Mouse (Mus musculus): ENCODE results near the gene Sort1.
"Not testable (repeated sequence)": the region's sequence is repeated elsewhere in the genome, so short reads cannot be mapped to it uniquely, and the experiment has no call there.

Gene Sort1

DNA sequence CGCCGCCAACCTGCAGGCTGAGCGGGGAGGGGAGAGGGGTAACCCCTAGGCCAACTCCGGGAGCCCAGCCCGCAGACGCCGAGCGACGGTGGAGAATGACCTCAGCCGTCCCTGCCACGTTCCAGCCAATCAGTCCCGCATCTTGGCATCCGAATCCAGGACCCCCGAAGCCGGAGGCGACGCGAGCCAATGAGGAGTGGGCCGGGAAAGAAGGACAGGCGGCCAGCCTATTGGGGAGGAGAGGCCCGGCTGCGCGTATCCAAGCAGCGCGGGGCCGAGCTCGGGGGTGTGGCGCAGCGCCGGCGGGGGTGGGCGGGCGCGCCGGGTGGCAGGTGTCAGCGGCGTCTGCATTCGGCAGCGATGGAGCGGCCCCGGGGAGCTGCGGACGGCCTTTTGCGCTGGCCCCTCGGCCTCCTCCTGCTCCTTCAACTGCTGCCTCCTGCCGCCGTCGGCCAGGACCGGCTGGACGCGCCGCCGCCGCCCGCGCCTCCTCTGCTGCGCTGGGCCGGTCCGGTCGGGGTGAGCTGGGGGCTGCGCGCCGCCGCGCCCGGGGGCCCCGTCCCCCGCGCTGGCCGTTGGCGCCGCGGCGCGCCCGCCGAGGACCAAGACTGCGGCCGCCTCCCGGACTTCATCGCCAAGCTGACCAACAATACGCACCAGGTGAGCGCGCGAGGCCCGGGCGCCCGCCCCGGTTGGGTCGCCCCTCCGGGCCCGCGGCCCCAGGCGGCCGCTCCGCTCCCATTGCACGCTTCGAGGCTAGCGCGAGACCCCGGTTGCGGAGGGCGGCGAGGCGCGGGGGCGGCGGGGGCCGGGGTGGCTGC is at the start of gene Sort1:
Sort1 (plus strand) TSS at position 302 of the 821 bp plus-strand sequence.
- DNase-seq, result peak; percentile 90

DNA sequence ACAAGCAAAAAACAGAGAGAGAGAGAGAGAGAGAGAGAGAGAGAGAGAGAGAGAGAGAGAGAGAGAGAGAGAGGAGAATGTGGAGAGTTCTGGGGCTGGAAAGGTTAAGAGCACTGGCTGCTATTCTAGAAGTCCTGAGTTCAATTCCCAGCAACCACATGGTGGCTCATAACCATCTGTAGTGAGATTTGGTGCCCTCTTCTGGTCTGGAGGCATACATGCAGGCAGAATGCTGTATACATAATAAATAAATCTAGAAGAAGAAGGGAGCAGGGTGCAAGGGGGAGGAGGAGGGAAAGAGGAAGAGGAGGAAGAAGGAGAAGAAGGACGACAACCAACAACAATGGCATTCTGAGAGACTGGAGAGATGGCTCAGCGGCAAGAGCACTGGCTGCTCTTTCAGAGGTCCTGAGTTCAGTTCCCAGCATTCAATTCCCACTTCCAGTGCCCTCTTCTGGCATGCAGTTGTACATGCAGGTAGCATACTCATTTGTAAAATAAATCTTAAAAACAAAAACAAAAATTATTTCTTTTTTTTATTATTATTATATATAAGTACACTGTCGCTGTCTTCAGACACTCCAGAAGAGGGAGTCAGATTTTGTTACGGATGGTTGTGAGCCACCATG is 46.3 kb upstream of the Sort1 start:
- not testable (repeated sequence) for DNase-seq

DNA sequence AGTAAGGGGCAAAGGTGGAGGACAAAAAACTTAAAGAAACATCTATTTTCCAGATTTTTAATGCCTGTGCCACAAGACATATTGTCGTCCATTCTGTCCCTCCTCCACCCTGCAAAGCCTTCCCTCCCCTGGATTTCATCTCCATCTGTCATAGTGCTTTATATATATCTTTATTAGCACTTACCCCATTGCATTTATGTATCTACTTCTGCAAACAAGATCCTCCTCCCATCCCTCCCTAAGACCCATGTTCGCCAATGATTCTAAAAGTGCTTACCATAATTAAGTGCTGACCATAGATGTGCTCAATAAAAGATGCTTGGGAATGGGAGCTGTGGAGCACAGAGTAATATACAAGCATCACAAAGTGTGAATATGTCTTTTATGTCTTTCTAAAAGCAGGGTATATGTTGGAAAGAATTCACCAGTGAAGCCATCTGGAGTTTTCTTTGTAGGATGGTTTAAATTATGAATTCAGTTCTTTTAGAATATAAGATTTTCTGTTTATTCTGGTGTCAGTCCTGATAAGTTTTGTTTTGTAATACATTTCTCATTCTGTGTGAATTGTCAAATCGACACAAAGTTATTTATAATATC is 42.5 kb upstream of the Sort1 start:
- no peak for DNase-seq

DNA sequence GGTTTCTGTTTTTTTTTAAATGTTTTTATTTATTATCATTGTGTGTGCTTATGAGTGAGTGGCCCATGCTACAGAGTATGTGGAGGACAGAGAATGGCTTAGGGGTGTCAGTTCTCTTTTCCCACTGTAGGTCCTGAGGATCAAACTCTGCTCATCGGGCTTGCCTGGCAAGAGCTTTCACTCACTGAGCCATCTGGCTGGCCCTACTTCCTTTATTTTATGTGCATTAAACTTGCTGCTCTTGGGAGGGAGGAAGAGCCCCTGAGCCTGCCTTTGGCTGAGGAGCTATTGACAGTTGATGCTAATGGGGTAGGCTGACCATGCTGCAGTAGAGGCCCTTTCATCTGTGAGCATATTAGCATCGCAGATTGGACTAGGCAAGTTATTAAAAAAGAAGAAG is 37.0 kb upstream of the Sort1 start:
- no peak for DNase-seq

DNA sequence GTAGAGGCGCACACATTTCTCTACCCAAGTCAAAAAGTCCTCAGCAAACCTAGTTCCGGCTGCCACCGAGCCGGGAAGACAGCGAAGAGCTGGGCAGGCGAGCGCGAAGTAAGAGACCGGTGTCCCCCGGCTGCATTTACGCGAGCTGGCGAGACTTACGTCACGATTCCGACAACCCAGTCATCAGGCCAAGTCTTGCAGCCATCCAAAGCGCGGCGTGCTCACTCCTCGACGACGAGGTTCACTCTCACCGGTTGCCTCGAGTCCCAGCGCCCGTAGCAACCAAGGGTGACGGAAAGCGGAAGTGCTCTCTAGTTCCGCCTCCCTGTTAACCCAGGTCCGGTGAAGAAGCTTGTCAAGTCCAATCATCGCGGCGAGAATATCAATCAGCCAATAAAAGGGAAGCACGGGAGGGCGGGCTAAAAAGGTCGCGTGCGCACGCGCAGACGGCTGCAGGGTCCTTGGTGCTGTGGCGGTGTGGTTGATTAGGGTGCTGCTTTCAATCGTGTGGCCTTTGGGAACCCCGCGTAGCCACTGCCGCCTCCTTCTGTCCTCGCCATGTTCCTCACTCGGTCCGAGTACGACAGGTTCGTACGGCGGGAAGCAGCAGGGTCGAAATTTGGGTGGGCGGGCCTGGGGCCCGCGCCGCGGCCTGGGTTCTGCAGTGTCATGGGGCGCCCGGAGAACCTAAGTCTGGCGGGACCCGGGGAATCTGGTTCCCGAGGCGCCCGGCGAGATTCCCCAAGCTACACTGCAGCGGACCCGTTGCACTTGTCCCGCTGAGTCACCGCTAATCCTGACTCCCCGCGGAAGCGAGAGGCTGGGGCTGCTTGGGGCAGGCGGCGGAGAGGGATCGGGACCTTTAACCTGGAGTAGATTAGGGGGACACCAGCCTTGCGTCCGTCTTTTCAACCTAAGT is 26.9 kb upstream of the Sort1 start, which contains the start of gene Psma5:
Psma5 (plus strand) TSS at position 208 of the 919 bp plus-strand sequence.
- DNase-seq, result peak; percentile 97

DNA sequence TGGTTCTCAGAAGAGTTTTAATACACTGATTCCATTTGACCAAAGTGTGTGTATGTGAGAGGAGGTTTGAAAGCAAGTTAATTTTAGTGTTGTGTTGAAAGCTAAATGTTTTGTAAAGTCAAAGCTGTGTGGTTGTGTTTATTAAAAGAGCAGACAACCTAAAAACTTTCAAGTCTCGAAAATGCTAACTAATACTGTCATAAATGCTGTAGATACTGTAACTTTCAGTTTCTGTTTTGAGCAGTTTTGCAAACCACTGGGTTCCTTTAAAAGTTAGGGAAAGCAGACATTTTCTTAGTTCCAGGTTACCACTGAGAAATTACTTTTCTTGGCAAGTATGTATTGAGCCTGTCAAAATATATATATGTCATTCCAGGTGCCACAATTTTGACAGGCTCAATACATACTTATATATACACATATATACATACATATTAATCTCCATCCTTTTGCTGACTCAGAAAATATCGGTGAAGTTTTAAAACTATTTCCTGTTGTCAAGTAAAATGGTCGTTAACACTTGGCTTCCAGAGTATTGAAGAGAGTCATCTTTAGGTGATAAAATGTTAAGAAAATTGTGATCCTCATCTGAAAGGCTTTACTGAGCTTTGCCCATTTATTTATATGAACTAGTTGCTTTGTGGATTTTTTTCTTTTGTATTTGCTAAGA is 25.9 kb upstream of the Sort1 start:
- DNase-seq, result no peak

DNA sequence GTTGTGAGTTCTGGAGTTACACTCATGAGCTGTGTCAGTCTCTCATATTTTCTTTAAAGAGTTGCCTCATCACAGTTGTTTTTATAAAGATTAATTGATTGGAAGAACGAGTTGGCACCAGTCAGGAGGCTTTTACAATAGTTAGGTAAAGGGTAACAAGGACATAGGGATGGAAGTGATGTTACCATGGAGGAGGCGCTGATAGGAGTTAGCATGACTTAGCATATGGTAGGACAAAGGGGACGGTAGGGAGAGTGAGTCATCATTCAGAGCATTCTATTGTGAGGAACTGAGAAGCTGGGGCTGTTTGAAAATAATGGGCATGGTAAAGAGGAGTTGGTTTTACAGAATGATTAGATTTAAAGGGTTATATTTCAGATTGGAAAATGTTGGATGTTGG is 24.6 kb upstream of the Sort1 start:
- DNase-seq, result no peak

DNA sequence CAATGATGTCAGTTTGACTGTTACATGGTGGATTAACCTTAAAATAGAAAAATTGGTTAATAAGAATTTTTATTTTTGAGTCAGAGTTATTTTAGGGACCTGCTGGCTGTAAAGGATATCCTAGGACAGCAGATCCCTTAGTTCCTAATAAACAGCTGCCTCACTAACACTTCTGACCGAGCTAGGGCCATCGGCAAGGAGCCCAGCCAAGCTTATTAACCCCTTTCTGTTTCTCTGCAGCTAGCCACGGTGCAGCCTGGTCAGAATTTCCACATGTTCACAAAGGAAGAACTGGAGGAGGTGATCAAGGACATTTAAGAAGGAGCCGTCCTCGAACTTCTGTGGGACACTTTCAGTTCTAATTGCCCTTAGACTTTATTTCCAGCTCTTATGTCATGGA is 4.4 kb upstream of the Sort1 start:
- DNase-seq, result not testable (repeated sequence)

DNA sequence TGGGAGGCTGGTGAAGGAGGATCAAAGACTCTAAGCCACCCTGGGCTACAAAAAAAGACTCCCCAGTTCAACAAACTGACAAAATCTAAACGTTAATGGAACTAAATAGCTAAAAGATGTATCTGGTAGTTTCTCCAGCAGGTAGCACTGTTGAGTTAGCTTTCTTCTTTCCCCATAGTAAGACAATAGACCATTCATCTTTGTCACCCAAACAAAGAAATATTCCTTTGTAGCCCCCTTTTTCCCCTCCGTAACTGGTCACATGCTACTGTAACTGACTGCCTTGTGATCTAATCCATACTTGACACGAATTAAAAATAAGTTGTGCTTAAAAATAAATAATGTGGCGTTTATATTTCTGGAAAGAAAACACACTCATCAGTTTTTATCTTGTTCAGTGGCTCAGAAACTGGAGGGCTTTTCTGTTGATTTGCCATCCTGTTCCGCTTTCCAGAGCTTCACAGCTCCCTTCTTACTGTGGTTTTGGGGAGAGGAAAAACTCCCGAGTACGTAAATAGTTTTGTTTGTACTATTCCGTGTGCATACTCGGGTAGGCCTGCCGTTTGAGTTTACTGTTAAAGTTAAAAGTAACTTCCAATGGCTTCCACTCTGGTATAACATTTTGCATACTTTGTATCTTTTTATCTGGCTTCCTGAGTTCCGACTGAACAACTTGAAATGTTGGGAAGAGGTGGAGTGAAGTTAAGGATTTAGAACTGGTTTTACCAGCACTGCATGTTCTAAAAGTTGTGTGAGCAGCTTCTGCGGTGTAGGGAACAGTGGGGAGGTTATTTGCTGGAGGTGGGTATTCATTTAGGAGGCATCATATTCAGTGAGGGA is 1.3 kb upstream of the Sort1 start:
- DNase-seq, result no peak

DNA sequence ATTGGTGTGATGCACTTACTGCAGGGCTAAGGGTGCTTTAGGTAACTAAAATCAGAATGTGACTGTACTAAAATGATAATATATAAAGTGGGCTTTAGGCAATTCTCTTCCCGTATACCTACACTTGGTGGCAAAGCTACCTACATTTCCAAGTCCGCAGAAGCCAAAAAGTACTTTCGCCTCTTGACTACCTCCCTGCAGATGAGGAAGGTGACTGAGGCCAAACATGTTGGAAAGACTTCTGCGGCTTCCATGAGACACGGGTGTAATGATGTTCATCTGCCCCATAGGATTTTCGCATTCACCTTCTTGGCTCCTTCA is 681 bp upstream of the Sort1 start:
- DNase-seq, result no peak

DNA sequence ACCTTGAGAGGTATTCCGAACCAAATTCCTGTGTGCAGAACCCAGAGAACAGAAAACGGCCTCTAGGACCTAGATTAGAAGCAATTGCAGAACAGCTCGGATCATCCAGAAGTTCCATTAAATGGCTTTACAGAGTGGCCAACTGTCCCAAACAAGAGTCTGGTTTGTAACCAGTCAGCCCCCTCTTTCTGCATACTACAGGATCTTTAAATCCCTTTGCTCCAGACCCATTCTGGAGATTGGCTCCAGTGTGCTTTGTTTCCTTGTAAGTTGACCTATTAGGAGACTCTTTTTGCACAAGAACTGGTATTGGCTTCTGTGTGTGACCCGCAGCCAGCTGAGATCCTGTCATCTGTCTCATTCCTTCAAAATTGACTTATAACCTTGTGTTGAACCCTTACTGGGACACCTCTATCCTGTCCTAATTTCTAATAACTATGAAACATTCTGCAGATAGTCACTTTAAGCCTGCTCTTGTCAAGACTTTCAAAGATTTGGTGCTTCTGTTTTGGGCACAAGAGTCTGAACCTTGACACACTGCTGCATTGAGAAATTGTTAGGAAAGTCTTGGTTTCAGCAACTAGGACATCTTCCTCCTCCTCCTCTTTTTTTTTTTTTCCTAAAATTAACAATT is 1.3 kb downstream of the Sort1 start:
- no peak for DNase-seq

DNA sequence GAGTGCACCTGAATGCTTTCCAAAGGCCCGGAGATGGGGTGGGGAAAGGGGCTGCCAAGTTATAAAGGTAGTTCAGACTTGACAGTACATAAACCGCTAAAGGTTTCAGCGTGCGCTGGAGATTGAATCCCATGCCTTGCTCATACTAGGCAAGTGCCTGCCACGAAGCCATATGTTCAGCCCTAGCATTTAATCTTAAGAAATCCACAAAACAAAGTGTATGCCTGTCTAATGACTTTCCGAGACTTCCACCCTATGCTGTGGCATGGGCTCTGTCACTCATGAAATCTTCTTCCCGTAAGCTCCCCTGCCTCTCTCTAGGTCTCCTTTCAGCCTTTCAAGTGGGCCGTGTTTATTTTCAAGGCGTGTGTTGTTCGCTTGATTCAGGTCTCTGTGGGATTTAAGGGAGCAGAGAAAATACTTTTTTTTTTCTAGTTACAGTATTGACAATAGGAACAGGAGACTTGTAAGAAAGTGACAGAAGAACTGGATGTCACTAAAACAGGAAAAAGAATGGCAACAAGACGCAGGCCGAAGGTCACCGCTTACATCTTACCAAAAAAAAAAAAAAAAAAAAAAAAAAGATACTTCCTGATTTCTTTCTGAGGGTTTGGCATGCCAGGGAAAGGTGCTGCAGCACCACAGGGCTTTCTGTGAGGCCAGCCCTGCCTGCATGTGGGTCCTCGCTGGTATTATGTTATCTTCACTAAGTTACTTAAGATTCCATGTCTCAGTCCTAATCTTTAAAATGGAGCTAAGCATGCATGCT is 3.0 kb downstream of the Sort1 start:
- no peak for DNase-seq

DNA sequence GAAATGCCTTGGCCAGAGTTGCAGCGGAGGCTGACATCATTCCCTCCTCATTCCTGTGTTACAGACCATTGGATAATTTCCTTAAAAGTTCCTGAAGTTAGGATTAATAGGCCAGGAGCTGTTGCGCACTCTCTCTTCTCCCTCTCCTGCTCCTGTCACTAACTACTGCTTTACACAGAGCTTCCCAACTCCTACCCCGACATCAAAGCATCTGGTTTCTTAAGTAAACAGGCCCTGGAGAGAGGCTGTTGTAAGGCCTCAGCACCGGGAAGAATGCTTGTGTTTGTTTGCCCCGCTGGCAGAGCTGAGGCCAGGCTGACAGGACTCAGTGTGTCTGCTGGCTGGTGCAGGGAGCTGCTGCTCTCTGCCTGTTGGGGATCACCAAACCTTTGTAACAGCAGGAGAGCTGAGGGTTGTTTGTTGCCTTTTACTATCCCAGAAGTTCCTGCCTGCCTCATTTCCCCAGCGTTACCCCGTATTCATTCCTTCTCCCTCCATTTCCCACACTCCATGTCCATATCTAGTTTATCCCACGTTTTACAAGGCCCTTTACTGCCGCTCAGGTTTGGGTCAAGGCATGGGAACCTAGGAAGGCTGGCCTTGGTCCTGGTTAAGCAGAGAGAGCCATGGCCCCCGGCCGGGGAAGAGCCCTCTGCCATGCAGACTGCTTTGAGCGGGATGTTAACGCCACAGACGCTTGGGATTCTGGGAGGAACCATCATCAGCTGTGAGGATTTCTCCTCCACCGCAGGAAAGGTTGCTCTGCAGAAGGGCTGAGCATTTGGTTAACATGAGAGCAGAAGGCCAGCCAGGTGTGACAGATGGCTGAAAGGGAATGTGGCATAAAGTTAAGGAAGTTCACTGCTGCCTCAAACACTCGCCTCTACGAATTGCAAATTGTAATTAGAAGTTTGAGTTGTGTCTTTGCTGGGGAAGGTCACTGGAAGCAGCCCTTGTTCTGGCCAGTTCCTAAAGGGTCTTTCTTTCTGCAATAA is 4.2 kb downstream of the Sort1 start:
- no peak for DNase-seq

DNA sequence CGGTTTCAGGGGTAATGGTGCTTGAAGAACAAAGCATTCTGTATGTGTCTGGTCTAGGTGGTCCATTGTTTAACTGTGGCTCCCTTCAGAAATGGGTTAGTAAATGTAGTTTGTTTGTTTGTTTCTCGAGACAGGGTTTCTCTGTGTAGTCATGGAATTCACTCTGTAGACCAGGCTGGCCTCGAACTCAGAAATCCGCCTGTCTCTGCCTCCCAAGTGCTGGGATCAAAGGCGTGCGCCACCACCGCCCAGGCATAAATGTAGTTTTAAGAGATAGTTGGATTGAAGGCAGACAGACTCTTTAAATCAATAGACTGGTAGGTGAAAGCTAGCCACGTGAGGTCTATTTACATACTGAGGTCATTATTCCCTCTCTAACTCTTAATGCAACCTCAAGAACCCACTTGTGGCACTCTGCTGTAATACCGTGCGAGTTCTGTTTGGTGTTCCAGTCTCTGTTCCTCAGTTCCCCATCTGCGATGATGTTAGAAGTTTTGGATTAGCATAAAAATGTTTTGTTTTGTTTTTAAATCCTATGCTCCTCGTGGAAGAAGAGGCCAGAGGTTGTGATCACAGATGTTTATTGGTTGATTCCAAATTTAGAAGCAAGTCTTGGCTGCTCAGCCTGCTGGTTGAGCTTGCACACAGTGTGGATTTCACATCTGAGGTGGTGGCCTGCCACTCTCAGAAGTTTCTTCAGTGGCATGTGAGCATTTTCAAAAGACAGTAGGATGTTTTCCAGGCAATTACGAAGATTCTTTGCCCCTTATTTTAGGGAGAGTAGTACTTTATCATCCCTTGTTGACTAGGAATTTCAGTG is 5.6 kb downstream of the Sort1 start:
- DNase-seq, result no peak

DNA sequence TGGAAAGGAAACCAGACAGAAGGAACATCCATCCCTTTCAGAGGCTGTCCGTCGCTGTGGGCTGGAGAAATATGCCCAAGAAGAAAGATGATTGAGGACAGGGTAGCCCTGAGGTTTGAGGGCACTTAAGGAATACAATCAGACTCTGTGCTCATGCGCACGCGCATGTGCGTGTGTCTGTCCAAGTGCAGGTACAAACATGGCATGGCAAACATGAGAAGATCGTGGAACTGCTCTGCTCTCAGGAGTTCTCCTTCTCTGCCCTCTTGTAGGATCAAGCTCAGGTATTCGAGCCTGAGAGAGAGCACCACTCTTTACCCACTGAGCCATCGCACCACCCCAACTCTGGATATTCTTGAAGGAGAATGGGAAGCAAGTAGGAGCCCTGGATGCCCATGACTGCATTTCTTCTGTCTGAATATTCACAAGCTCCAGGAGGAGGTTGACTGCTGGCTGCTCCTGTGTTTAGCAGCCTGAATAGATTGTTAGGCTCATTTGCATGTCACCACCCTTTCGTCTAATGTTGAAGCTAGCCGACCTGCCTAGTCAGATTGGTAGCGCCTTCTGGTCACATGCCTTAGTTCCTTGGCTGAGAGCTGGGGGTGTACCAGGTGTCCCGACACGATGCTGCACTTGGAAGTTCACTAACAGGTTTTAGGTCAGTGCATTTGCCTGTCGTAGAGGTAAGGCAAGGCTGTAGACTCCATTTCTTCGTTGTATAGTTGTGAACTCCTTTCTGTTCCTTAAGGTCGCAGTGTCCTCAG is 7.3 kb downstream of the Sort1 start:
- no peak for DNase-seq

DNA sequence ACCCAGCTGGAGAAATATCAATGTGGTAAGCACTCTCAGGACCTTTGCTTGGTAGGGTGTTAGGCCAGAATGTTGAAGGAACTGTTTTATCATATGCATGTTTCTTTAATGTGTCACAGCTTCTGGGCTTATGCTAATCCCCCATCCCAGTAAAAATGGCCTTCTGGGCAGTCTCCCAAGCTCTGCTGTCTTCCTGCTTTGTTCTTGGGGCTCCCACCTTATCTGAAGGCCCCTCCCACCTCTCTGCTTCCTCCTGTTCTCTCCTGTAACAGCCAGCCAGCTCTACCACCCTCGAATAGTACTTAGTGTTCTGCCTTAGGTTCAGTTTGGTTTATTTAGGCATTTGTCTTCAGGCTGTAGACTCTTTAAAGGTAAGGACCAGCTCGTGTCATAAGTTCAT is 10.5 kb downstream of the Sort1 start:
- no peak for DNase-seq

All from right cerebral cortex, postnatal 4 days (tissue).